Mouse (Mus musculus): ENCODE results near the gene Olfr94.
"Not testable (repeated sequence)": the region's sequence is repeated elsewhere in the genome, so short reads cannot be mapped to it uniquely, and the experiment has no call there.

Olfr94 gene

DNA sequence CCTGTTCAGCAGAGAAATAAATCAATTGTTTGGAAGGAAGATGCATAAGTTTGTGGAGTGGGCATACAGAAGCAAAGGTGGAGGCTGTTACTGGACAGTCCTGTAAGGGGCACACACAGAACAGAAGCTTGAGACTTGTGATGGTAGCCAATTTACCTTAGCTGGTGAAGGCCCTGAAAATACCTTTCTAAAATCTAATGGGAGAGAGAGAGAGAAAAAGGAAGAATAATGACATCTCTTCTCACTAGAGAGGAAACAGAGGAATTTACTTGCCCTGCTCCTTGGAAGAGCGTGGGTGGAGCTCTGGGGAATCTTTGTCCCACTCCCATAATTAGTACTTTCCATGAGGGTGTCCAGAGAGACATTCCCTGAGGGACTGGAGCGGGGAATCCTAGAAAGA lies at the start of gene Olfr94:
Olfr94 (minus strand) TSS at position 101 of the 400 bp plus-strand sequence.
- no peak for DNase-seq (ENCODE audit: low read depth, low spot score)

DNA sequence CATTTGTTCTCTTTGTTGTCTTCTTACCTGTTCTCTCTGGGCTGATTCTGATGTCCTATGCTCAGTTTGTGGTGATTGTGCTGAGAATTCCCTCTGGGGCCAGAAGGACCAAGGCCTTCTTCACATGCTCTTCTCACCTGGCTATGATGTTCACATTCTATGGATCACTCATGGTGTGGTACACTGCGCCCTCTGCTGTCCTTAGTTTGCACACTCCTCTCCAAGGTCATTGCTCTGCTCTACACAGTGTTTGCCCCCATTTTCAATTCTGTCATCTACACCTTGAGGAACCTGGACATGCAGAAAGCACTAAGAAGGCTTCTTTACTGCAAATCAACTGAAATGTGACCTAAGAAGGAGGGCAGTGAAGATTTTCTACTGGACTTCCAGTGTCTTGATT lies 49.8 kb upstream of the Olfr94 start:
- peak; percentile 77 for DNase-seq (ENCODE audit: low read depth, low spot score)

DNA sequence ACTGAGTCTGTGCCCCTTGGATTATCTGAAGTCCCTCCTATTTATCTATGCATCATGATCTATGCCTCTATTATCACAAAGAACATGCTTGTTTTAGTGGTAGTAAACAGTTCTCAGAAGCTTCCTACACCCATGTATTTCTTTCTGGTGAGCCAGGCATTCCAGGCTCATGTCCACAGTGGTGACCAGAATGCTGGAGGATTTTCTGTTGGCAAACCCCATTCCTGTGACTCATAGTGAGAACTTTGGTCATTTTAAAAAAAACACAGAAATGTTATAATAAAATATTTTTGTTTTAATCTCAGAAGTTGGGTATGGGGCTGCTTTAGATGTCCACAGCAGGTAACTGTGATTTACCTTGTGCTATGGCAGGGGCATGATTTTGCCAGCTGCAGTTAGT lies 48.7 kb upstream of the Olfr94 start:
- DNase-seq (ENCODE audit: low read depth, low spot score) = no peak

DNA sequence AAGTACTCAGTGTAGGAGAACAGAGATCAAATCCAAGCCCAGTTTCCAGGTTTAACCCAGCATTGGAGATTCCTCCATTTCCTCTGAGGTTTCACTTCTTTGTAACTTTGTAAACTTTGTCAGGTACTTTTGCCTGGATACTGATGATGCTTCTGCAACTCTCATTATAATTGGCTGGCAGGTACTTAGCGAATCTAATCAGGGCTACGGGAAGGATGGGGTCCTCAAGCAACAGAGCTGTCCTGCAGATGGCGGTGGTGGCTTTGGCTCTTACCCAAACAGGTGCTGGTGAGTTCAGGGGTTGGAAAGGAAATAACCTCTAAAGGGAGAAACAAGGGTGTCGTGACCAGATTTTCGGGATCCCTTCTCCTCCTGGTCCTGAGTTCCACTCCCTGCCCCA lies 45.9 kb upstream of the Olfr94 start:
- DNase-seq (ENCODE audit: low read depth, low spot score) = peak; percentile 83

DNA sequence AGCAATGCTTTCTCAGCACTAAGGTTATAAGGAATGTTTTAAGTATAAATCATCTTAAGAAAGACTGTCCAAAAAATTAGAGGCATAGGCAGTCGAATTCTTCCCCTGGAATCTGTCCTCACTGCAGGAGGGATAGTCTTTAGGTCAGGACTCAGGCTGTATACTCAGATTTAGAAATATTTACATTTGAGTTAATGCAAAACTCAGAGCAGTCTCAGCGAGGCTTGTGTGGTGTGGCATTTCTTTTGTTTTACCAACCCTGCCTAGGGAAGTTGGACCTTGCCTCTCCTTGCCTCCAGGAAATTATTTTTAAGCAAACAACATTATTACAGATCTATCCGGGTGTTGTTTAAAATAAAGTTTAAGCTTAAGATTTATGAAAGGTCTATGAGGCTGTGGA lies 41.4 kb upstream of the Olfr94 start:
- no peak for DNase-seq (ENCODE audit: low read depth, low spot score)

DNA sequence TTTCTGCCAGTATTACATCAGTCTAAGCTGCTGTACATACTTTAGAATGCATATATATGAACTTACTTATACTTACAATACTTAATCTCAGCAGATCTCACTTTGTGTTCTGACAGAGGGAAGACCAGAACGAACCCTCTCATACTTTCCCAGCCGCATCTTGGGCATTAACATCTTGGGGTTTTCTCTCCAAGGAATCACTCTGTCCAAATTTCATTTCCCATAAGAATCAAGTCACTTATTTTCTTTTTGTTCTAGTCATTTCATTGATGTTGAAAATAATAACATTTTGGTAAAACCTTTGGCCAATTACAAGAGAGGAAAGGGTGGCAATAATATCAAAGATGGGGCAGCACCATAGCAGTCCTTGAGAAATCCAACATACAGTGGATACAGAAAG lies 36.4 kb upstream of the Olfr94 start, which contains the start of gene Olfr97:
Olfr97 (minus strand) TSS at position 101 of the 400 bp plus-strand sequence.
- not testable (repeated sequence) for DNase-seq (ENCODE audit: low read depth, low spot score)

DNA sequence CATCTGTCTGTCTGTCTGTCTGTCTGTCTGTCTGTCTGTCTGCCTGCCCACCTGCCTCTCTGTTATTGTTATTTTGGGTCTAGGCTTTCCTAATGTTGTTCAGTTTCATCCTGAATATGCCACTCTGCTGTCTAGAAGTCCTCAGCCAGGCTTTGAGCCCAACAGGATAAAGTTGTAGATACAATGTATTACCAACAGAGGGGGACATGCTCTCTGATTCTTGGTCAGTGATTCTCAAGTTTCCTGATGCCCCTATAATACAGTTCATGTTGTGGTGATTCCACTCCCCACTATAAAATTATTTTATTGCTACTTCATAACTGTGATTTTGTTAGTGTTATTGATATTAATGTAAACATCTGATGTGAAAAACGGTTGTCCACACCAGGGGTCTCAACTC lies 21.1 kb upstream of the Olfr94 start:
- no peak for DNase-seq (ENCODE audit: low read depth, low spot score)

DNA sequence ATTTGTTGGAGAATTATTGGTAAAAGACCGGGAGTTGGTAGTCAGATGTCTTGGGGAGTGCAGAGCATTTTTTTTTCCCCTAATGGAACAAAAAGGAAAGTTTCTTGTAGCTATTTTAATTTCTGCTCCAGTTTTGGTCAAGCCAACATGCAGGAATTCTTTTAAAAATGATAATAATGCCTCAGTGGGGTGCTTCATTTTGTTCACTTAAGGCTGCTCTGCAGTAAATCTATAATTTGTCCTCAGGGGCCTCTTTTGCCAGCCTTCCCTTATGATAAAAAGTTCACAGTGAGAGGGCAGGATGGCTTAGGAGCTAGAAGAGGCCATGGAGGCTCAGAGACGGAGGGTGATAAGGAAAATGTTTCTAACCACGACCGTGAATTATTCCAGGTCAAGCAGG lies 19.1 kb upstream of the Olfr94 start, which contains the start of gene Olfr96:
Olfr96 (plus strand) TSS at position 301 of the 400 bp plus-strand sequence.
- no peak for DNase-seq (ENCODE audit: low read depth, low spot score)

DNA sequence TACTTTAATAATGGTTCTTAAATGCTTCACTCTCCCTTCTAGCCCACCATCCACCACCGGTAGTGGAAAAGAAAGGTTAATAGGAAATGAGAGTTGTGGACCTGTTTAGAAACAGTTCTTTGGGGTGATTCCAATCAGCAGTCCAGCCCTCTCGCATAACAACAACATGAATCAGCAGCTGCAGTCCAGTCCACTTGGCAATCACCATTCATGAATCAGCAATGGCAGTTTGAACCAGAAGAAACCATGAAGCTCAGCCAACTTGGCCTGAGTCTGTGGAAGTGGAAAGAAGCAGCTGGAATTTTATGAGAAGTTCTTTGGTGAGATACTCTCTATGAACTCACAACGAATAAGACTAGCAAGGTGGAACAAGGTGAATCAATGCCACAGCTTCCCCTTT lies 17.7 kb upstream of the Olfr94 start:
- no peak for DNase-seq (ENCODE audit: low read depth, low spot score)

DNA sequence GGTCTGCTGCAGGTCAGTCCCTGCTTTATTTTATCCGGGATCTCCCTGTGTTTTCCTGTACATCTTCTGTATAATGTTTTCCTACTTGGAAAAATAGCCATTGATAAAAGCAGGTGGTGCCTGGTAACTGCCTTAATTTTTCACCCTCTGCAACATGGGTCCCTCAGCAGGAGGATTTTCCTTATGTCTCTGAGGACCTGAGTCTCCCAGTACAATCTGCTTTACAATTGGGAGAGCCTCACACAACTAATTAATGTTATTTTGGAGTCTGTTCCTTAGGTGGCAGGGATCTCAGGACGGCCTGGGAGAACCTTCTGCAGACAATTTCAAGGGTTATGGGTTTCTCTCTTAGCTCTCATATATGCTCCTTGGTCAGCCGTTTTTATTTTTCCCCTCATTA lies 12.2 kb upstream of the Olfr94 start, which contains the start of gene Olfr95:
Olfr95 (minus strand) TSS at position 101 of the 400 bp plus-strand sequence.
- DNase-seq (ENCODE audit: low read depth, low spot score) = no peak

DNA sequence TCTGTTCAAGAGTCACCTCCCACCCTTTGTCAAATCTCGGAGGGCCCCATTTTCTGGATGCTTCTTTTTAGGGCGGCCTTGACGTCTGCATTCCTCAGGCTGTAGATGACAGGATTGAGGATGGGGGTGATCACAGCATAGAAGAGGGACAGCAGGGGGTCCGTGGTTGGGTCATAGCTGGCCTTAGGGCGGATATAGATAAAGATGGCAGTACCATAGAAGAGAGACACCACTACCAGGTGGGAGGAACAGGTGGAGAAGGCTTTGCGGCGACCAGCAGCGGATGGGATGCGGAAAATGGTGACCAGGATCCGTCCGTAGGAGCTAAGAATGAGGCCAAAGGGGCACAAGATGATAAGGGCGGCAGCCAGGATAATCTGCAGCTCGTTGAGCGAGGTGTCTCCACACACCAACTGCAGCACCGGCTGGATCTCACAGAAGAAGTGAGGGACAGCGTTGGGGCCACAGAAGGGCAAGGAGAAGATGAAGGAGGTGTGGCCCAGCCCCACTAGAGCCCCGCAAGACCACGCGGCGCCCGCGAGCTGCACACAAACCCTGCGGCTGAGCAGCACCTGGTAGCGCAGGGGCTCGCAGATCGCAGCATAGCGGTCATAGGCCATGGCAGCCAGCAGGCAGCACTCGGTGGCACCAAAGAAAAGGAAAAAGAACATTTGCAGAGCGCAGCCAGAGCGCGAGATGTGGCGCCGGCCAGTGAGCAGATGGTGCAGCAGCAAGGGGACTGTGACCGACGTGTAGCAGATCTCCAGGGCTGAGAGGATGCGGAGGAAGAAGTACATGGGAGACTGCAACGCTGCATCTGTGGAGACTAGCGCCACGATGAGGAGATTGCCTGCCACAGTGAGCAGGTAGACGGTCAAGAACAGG lies 10.3 kb upstream of the Olfr94 start:
- no peak for DNase-seq (ENCODE audit: low read depth, low spot score)

DNA sequence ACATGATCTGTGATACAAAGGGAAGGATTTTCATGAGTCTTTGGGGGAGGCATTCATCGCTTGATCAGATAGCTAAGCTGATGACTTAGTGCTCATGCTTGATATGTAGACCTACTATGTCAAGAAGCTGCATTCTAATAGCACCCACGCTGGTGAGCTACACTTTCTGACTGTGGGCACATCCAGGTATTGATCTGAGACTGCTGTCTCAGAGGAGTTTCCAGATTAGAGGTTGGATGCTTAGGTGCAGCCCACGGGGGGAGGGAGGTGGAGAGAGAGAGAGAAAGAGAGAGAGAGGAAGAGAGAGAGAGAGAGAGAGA lies 3.1 kb upstream of the Olfr94 start:
- no peak for DNase-seq (ENCODE audit: low read depth, low spot score)

DNA sequence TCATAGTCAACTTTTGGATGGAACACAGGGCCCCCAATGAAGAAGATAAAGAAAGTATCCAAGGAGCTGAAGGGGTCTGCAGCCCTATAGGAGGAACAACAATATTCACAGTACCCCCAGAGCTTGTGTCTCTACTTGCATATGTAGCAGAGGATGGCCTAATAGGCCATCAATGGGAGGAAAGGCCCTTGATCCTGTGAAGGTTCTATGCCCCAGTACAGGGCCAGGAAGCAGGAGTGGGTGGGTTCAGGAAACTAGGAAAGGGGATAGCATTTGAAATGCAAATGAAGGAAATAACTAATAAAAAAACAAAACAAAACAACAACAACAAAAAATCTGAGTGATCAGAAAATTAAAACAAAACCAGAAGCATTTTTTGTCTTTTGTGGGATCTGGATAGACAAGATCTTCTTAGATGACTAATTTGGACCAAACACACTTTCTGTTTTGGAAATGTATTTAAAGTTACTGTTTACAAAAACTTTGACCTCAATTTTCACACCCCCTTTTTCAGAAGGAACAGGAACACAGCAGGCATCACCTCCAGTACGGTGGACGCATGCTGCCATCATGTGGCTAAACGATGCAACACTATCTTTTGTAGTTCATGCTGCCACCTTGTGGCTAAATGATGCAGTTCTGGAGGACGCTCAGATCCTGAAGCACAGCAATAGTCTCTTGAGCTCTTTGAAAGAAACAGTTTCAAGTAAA lies 2.6 kb upstream of the Olfr94 start:
- peak; percentile 84 for DNase-seq (ENCODE audit: low read depth, low spot score)

DNA sequence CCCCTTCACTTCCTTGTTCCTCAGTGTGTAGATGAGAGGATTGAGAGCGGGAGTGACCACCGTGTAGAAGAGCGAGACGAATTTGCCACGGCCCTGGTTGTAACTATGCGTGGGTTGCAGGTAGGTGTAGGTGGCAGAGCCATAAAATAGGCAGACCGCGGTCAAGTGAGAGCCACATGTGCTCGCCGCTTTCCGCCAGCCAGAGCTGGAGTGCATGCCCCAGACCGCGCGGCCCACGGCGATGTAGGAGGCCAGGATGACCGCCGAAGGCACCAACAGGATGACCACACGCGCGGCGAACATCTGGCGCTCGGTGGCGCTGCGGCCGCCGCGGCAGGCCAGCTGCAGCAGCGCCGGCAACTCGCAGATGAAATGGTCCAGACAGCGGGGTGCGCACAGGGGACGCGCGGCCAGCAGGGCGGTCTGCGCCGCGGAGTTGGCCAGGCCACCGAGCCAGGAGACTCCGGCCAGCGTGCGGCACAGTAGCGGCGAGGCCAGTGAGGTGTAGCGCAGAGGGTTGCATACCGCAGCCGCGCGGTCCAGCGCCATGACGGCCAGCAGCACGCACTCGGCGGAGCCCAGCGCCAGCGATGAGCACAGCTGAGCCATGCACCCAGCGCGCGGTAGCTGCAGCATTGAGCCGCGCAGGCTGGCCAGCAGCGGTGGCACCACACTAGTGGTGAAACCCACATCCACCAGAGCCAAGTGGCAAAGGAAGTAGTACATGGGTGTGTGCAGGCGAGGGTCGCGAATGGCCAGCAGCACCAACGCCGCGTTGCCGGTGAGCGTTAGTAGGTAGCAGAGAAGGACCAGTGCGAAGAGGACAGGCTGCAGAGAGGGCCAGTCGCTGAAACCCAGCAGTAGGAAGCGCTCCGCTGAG lies 3.7 kb downstream of the Olfr94 start:
- no peak for DNase-seq (ENCODE audit: low read depth, low spot score)

DNA sequence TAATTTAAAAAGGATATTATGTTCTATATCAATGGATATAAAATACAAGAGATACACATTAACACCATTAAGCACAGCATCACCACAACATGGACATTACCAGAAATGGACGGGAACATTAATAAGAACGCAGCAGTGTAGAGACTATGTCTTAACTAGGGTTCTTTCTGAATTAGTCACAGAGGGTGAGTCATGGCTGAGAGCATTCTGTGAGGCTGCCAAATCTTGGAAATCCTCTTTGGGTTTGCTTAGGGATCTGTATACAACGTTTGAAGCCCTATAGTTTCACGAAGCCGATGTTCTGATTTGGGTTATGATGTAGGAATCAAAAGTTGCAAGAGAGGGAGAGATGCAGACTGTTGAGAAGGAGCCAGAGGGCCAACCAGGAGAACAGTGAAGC lies 6.0 kb downstream of the Olfr94 start:
- DNase-seq (ENCODE audit: low read depth, low spot score) = no peak

DNA sequence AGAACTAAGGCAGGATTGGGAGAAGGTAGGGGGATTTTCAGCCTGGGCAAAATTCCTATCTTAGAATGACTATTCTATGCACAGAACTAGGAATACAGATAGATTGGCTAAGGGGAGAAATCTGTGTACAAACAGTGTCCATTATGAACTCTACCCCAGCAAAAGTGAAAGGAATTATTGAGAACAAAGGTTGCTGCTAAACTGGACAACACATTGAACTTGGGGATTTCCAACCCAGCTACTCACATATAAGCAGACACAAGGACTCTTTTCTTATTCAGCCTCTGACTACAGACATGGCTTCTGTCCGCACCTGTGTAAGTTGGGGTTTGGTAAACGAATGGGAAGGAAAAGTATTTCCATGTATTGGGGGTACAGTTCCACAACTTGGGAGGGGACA lies 7.1 kb downstream of the Olfr94 start, which contains the start of gene Ubd:
Ubd (plus strand) TSS at position 237 of the 400 bp plus-strand sequence.
- DNase-seq (ENCODE audit: low read depth, low spot score) = no peak

DNA sequence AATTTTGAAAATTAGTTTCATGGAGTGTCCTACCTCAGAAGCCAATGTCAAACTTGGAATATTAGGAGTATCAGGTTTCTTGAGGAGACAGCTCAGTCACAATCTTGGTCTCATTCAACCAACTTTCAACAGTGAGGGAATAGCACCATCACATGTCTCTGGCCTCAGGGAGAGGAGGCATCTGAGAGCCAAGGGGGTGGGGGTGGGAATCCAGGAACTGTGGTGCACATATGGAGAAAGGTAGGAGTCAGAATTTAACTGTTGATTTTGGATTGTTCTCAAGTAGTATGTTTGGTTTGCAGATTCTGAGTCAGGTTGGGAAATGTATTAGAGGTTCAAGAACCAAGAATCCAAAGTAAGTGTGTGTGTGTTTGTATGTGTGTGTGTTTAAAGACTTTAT lies 7.8 kb downstream of the Olfr94 start:
- DNase-seq (ENCODE audit: low read depth, low spot score) = no peak

DNA sequence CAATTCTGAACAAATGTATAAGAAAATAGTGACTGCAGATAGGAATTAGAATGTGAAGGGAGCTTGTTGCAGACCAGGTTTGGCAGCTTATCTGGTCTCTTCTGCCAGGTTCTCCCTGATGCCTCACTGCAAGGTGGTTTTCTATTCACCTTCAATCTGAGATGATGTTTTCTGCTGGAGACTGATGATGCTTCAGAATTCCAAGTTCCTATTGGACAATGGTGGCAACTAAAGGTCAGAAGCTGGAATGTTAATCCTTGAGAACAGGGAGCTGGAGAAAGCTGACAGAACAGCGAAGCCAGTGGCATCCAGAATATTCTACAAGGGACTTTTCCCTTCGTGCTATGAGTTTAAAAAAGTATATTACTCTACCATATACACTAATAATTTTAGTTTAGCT lies 10.1 kb downstream of the Olfr94 start:
- DNase-seq (ENCODE audit: low read depth, low spot score) = no peak

DNA sequence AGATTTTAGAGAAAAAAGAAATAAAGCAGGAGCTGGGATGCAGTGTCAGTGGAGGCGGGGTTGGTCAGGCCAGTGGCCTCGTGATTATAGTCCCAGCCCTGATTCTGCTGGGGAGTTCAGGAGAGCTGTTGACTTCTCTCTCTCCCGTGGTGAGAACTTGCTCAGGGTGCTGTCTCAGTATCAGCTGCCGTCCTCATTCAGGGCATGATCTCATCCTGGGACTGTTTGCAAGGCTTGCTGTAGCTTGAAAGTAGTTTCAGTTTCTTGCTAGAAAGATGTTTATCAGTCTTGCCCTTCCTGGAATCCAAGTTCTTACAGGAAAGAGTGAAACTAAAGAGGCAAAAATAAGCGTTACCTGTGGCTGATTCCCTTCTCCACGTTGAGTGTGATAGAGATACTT lies 15.3 kb downstream of the Olfr94 start:
- no peak for DNase-seq (ENCODE audit: low read depth, low spot score)

DNA sequence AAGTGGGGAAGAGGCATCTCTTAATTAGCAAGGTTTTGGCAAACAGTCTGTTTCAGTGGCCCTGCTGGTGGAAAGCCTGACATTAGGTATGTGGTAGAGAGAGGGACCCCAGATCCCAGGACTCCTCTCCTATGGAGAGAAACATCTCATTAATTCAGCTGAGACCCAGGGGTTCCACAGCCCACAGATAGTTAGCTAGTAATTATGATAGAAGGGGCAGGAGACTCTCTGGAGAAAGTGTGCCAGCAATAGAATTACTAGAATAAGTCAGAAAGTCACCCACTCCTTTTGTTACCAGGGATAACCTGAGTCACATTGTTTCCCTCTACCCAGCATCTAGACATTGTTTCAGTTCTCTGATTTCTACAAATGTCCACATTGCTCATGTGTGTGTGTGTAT lies 39.4 kb downstream of the Olfr94 start, which contains the start of gene Olfr93:
Olfr93 (minus strand) TSS at position 101 of the 400 bp plus-strand sequence.
- no peak for DNase-seq (ENCODE audit: low read depth, low spot score)
